Mouse (Mus musculus) forebrain, postnatal 0 days (tissue): ENCODE data around the gene Arid4b. TPM values are rescaled to one million over a fixed set of nuclear protein-coding genes. Genes with fewer than 3 reads are reported as not detected.
A peak's percentile ranks its signal among the peaks of the same experiment; 100 is the strongest.
"Not testable (repeated sequence)": the region's sequence is repeated elsewhere in the genome, so short reads cannot be mapped to it uniquely, and the experiment has no call there.

Experiments
- ATAC-seq: fragments of 200-750 bp; cut with Nextera tagmentation; 2 replicates; pipeline ENCODE4 v1.8.0; 2017; ENCODE audit warnings: mild to moderate bottlenecking, moderate library complexity
- DNase-seq: peaks from one replicate; pipeline ENCODE4 v3.0.0-alpha.2; 2015
- H3K27ac ChIP-seq: fragments of 300-500 bp; sonication (generic); 2 replicates; pipeline ENCODE4 v1.5.1; 2014; ENCODE audit warnings: low read depth, mild to moderate bottlenecking, antibody characterized with exemption, low read length, moderate library complexity, mixed read lengths
- H3K27me3 ChIP-seq: fragments of 300-500 bp; sonication (generic); 2 replicates; pipeline ENCODE4 v1.6.1; 2014; ENCODE audit warnings: mild to moderate bottlenecking, low read length, mixed read lengths; ENCODE audit not compliant: insufficient read depth
- H3K36me3 ChIP-seq: fragments of 300-500 bp; sonication (generic); 2 replicates; pipeline ENCODE4 v1.6.1; 2014; ENCODE audit warnings: mild to moderate bottlenecking, moderate library complexity; ENCODE audit not compliant: insufficient read depth
- H3K4me1 ChIP-seq: fragments of 300-500 bp; sonication (generic); 2 replicates; pipeline ENCODE4 v1.6.1; 2014; ENCODE audit warnings: antibody characterized with exemption; ENCODE audit not compliant: insufficient read depth
- H3K4me2 ChIP-seq: fragments of 300-500 bp; sonication (generic); 2 replicates; pipeline ENCODE4 v1.6.1; 2014; ENCODE audit warnings: low read depth, mild to moderate bottlenecking, moderate library complexity
- H3K4me3 ChIP-seq: fragments of 300-500 bp; sonication (generic); 2 replicates; pipeline ENCODE4 v1.5.1; 2014; ENCODE audit warnings: low read depth, low read length, mixed read lengths
- H3K9ac ChIP-seq: fragments of 300-500 bp; sonication (generic); 2 replicates; pipeline ENCODE4 v1.6.1; 2014; ENCODE audit warnings: mild to moderate bottlenecking
- H3K9me3 ChIP-seq: fragments of 300-500 bp; sonication (generic); 2 replicates; pipeline ENCODE4 v1.6.1; 2016; ENCODE audit warnings: low read length
- CTCF ChIP-seq: sonication (generic); IDR thresholded peaks from 2 replicates; pipeline ENCODE4 v1.5.1; 2016; ENCODE audit warnings: antibody characterized with exemption, control low read depth, low read depth
- WGBS: fragments of 180-500 bp; shearing (Covaris S2); extraction: QIAGEN DNeasy Blood & Tissue Kit; methylation state at CpG from one replicate; pipeline ENCODE4 v1.1.7; 2014; 5-methylcytosine and 5-hydroxymethylcytosine counted together
- polyA plus RNA-seq: library from polyadenylated mRNA; unstranded; fragments of >200 nt; fragmentation: Nextera tagmentation; extraction: Ambion mirVana; gene quantifications from 2 replicates; pipeline ENCODE4 v1.2.1, GENCODE M21; 2015
- total RNA-seq: library from RNA; depleted of rRNA; stranded (reverse); fragments of >200 nt; gene quantifications from 2 replicates; pipeline ENCODE4 v1.2.3, GENCODE M21; 2014

The Arid4b gene
- total and polyA plus RNA-seq, 2 experiments from 2014 or later: 37.0 to 56.3 TPM

DNA sequence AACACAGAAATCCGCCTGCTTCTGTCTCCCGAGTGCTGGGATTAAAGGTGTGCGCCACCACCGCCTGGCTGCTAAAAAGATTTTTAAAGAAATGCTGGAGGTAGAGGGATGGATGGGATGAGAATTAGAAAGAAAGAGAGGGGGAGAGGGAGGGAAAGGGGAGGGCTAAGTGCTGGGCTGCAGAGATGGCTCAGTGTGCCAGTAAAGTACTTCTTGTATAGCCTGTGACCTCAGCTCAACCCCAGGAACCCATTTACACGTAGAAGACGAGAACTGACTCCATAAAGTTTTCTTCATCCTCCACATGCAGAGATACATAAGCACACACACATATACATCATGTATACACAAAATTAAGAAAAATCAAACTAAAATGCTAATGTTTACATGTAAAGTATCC lies 37.5 kb upstream of the Arid4b start:
- H3K9ac ChIP-seq: no peak overlapping the region
- no peak for ATAC-seq
- no peak for TF ChIP-seq CTCF
- H3K9me3 ChIP-seq: no peaks in the 10 kb centered on the region
- peaks cover 23% of the 10 kb centered on the region for H3K36me3 ChIP-seq
- H3K4me3 ChIP-seq: no peak overlapping the region
- no peaks in the 10 kb centered on the region for H3K27me3 ChIP-seq
- 95% methylated on average over 6 of the region's 6 CpGs for WGBS
- H3K4me1 ChIP-seq: no peaks in the 10 kb centered on the region
- no peak overlapping the region for H3K4me2 ChIP-seq
- no peak for DNase-seq
- no peak overlapping the region for H3K27ac ChIP-seq

DNA sequence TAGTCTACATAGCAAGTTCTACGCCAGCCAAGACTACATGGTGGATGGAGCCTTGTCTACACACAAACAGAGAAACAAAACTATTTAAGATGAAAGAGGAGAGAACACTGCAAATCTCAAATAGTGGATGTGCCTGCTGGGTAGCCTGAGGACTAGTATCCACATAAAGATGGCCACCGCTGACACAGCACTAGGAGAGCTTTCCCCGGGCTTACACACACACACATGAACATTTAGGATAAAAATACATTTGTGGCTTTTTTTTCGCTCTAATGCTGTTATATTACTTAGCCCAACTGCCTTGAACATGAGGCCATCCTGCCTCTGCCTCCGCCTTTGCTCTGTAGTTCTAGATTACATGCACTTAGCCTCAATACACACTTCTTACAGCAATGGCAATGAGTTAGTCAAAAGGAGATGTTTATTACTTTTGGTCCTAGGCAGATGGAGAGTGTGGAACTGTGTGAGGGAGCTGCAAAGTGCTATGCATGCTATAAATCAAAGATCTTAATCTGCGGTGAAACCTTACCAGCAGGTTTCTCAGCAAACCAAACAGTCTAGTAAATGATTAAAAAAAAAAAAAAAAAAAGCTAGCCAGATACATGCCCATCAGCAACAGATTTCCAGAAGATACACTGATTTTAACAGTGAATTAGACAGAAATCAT lies 36.7 kb upstream of the Arid4b start:
- 96% methylated on average over 6 of the region's 6 CpGs for WGBS

DNA sequence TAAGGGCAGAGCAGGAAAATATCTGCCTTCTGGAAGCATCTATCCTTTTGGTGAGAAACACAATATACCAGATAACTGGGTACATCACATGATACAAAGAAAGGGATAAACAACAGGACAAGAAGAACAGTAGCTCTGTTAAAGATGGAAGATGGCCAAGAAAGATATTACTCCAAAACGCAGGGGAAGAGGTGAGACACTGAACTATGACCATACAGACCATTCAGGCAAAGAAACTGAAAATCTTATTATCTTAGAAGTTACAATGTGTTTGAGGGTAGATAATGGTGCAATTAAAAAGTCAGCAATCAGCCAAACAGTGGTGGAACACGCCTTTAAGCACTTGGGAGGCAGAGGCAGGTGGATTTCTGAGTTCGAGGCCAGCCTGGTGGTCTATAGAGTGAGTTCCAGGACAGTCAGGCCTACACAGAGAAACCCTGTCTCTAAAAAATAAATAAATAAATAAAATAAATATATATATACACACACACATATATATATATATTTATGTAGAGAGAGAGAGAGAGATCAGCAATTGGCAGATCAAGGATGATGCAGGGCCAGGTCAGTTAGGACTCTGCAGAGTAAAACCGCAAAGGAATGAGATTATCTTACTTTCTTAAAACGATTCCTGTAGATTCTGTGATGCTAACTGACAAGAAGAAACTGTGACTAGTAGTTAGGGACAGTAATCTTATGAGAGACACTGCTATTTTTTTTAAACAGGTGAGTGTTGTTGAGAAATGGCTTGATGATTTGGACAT lies 29.5 kb upstream of the Arid4b start:
- Histone ChIP-seq H3K4me3 (no peak overlapping the region), H3K9ac (no peak overlapping the region), H3K4me1 (peaks cover 5% of the 10 kb centered on the region), H3K4me2 (no peak overlapping the region), H3K27me3 (no peaks in the 10 kb centered on the region), H3K36me3 (peaks cover 8% of the 10 kb centered on the region), H3K9me3 (no peaks in the 10 kb centered on the region), H3K27ac (no peak overlapping the region)
- no peak for TF ChIP-seq CTCF
- DNase-seq (no peak), ATAC-seq (no peak)
- 92% methylated on average over 5 of the region's 5 CpGs for WGBS

More for the DNA sequence above, 36.7 kb upstream of the Arid4b start:
- no peak for DNase-seq
- Histone ChIP-seq H3K4me3 (no peak overlapping the region), H3K36me3 (peaks cover 23% of the 10 kb centered on the region), H3K27me3 (no peaks in the 10 kb centered on the region), H3K27ac (no peak overlapping the region), H3K9ac (no peak overlapping the region), H3K4me2 (no peak overlapping the region), H3K4me1 (no peaks in the 10 kb centered on the region), H3K9me3 (no peaks in the 10 kb centered on the region)
- no peak for TF ChIP-seq CTCF
- ATAC-seq: no peak

DNA sequence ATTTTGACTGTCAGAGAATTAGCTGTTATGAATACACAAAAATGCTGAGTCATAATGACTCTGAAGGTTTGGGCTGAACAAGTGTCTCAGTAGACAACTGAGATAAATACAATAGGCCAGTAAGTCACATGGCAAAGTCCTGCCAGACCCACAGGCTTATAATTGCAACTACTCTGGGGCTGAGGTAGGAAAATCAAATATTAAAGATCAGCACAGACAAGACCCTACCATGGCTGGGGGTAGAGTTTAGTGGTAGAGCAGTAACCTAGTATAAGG lies 29.0 kb upstream of the Arid4b start:
- no peak for DNase-seq
- ATAC-seq: no peak
- Histone ChIP-seq H3K4me3 (no peak overlapping the region), H3K27me3 (no peaks in the 10 kb centered on the region), H3K36me3 (peaks cover 5% of the 10 kb centered on the region), H3K27ac (no peak overlapping the region), H3K9me3 (no peaks in the 10 kb centered on the region), H3K4me2 (no peak overlapping the region), H3K9ac (no peak overlapping the region), H3K4me1 (peaks cover 7% of the 10 kb centered on the region)
- TF ChIP-seq CTCF: no peak

DNA sequence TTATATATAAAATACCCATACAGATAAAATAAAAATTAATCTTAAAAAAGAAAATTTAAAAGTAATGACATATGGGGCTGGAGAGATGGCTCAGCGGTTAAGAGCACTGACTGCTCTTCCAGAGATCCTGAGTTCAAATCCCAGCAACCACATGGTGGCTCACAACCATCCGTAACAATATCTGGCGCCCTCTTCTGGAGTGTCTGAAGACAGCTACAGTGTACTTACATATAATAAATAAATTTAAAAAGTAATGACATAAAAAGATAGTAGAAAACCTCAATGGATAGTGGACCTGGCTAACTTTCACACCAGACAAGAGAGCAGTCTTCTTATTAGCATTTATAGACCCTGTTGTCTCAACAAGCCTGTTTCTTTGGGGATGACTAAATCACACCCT lies 27.7 kb upstream of the Arid4b start:
- H3K9ac ChIP-seq, H3K9me3 ChIP-seq, H3K4me2 ChIP-seq, ATAC-seq, H3K4me3 ChIP-seq, DNase-seq, H3K36me3 ChIP-seq, H3K27me3 ChIP-seq, H3K27ac ChIP-seq: not testable (repeated sequence)
- WGBS: 90% methylated on average over 3 of the region's 3 CpGs
- peaks cover 10% of the 10 kb centered on the region for H3K4me1 ChIP-seq

DNA sequence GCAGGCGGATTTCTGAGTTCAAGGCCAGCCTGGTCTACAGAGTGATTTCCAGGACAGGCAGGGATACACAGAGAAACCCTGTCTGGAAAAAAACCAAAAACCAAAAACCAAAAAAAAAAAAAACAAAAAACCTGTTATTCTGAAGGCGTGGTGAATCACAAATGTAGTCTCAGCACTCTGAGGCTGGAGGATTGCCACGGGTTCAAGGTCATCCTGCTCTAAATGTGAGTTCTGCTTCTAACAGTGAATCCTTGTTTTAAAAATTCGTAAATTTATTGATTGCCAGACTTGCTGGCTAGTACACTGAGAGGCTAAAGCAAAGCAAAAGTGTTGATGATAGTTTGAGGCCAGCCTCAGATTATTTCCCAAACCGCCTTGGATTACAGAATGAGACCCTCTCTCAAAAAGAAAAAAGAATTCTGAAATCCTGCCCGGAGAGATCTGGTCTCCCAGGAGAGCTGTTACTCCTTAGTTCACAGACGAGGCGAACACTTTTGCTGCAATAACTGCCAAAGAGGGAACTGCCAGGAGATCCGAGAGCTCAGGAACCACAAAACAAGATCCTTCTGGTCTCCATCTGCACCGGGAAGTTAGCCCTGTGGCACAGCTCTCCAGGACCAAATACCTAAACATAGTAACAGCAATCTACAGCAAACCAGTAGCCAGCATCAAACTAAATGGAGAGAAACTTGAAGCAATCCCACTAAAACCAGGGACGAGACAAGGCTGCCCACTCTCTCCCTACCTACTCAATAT lies 27.0 kb upstream of the Arid4b start:
- Histone ChIP-seq H3K9ac (no peak overlapping the region), H3K4me3 (no peak overlapping the region), H3K4me1 (peaks cover 10% of the 10 kb centered on the region), H3K27me3 (no peaks in the 10 kb centered on the region), H3K36me3 (no peaks in the 10 kb centered on the region; the same call in 1 of the 2 replicates), H3K9me3 (no peaks in the 10 kb centered on the region), H3K27ac (no peak overlapping the region), H3K4me2 (no peak overlapping the region)
- DNase-seq (no peak), ATAC-seq (no peak)
- 90% methylated on average over 11 of the region's 11 CpGs for WGBS
- TF ChIP-seq CTCF: no peak

DNA sequence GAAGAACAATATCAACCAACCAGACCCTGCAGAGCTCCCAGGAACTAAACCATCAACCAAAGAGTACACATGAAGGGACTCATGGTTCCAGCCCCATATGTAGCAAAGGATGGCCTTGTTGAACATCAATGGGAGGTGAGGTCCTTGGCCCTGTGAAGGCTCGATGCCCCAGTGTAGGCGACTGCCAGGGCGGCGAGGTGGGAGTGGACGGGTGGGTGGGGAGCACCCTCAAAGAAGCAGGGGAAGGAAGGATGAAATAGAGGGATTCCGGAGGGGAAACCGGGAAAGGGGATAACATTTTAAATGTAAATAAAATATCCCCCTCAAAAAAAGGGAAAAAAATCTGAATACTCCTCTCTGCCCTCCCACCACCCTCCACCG lies 24.1 kb upstream of the Arid4b start:
- ATAC-seq (peak; percentile 45), DNase-seq (no peak)
- Histone ChIP-seq H3K27me3 (no peaks in the 10 kb centered on the region), H3K4me2 (peak overlapping the region; percentile 67), H3K27ac (peak overlapping the region; percentile 93), H3K9me3 (no peaks in the 10 kb centered on the region), H3K36me3 (no peaks in the 10 kb centered on the region), H3K4me3 (peak overlapping the region; percentile 63), H3K9ac (peak overlapping the region; percentile 72), H3K4me1 (peaks cover 10% of the 10 kb centered on the region)
- WGBS: 5% methylated on average over 8 of the region's 8 CpGs
- no peak for TF ChIP-seq CTCF
